Mouse (Mus musculus): Measurements from ENCODE around the gene Hyal3.
A peak's percentile ranks its signal among the peaks of the same experiment; 100 is the strongest.

Gene Hyal3

DNA sequence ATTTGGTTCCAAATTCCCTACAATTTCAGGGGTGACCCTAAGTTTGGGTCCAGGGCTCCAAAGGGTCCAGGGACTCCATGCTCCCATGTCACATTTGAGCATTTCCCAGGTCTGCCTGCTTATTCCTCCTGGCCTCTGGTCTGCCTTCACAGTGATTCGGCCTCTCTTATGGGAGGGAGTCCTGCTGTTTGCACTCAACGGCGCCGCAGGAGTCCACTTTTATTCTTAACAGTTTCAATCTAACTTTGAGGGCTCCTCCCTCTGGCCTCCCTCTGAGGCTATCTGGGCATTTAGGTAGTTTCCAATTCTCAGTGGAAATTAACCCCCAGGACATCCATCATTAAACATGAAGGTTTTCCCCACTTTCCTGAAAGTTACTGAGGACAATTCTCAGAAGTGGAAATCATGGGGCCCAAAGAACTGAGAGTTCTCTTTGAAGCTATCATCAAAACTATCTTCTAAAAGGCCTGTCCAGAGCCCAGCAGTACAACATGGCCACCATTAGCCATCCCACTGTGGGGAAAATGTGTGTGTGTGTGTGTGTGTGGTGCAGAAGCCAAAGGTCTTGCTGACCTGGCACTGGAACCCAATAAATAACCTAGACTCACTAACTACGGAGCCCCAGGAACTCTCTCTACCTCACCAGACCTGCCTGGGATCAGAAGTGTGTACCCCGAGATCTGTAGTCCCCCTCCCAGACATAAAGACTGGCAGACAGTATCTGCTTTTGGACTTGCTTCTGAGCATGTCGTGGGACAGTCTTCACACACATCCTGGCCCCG lies 13.9 kb downstream of the Hyal3 start:
- no peak for DNase-seq (ENCODE audit: low read depth, low spot score)

DNA sequence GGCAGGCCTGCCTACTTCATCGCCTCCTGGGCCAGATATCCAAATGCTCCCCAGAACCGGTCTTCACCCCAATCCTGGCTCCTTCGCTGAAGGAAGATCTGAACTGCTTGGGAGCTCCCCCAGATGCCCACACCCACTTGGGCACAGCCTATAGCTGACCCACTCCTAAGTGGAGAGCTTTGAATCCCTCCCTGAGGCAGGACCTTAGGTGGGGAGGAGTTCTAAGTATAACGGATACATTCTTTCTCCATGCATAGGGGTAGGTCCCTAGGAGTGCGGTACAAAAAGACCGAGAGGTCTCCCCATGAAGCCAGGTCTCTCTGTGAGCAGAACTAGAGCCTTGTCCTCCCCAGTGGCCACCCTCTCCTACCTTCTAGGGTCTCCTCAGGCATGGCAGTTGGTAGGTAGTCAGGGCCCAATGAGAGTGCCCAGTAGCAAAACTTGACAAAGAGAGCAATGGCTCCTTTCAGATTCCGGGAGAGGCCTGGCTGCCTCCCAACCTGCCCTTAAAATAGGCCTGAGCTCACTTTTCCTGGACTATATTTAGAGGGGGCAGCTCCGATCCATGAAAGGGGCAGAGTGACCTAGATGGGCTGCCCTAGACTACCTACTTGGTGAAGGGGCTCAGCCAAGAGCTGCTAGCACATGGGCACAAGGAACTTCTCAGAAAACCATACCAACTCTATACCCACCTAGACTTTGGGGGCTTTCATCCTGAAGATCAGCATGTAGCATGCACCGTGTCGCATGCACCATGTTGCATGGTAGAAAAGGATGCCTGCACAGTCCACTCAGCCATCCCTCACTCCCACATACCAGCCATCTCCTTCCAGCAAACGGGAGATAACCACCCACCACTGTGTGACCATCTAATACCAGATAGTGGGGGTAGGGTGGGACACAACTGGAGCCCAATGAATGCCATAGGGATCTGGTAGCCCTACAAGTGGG lies 16.3 kb downstream of the Hyal3 start:
- DNase-seq (ENCODE audit: low read depth, low spot score) = no peak

DNA sequence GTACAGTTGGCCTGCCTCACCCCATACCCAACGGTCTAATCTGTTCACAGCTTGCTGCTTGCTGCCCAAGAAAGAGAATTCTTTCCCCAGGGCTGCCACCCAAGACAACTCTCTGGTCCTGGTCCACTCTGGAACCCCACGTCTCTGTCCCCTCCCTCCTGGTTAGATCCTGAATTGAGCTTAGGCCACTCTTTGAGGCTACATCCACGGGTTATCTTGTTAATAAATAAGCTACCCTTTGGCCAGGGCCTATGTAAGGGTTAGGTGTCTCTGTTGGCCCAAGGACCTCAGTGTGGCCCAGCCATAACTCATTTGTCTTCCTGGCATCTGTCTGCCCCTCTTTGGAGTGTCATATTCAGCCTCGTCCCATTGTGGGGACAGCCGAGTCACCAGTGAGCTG lies 17.8 kb downstream of the Hyal3 start:
- no peak for DNase-seq (ENCODE audit: low read depth, low spot score)

DNA sequence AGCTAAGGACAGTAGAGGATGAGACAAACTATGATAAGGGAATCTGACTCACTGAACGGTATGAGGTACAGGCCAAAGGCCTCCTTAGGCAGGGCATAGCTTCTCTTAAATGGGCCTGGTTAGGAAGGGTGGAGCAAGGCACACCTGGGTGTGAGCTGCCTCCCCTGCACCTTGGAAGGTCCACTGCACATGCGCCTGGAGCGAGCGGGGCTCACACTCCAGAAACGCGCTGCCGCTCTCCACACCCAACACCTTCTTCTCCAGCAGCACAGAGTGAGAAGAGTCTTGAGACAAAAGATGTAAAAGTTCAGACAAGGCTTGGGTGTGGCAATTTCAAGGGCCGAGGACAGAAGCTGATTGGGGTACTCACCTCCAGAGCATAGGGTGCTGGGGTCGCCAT lies 18.8 kb downstream of the Hyal3 start:
- no peak for DNase-seq (ENCODE audit: low read depth, low spot score)

DNA sequence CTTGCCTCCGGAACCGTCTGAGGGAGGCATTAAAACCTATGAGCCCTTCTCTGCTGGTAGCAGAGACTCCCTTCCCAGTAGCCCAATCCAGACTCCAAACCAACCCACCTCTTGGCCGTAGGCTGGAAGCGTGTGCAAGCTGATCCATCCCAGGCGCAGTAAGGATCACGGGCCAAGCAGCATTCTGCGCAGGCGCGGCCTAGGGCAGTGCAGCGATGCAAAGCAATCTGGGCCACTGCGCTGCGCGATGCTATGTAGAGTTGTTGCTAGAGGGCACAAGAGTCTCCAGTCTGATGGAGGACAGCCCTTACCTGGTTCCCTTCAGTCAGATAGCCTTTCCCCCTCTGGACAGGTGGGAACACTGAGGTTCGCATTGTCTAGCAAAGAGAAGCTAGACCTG lies 19.2 kb downstream of the Hyal3 start:
- DNase-seq (ENCODE audit: low read depth, low spot score) = no peak

DNA sequence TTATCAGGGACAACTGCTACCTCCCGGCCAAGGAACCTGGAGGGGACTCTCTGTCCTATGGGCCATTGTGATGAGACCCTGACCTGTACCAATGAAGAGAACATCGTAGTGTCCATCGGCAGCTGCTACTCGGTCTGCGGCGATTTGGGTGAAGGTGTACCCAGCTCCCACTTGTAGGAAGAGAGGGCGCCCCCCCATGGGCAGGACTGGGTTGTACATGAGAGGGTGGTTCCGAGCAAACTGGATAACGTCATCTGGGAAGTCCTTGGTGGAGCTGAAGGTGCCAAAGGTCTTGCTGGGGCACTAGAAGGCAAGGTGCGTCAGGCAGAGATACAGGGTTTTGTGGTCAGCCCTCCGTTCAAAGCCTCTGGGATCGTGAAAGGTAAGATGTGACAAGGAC lies 20.1 kb downstream of the Hyal3 start:
- DNase-seq (ENCODE audit: low read depth, low spot score) = no peak

DNA sequence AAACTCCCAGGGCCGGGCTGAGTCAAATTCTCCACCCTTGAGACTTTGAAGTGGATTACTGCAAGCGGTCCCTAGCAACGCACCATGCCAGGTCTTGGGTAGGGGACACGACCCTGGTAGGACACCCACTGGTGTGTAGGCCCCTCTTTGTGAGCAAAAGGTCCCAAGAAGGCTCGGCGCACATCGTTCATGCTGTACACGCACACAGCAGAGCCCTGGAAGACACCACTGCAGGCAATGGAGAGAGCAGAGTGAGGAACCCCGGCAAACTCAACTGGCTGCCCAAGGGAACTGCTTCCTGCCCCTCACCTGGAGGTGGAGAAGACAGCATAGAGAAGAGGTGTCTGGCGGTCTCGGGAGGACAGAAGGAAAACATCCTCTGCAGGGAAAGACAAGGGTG lies 20.7 kb downstream of the Hyal3 start:
- no peak for DNase-seq (ENCODE audit: low read depth, low spot score)

DNA sequence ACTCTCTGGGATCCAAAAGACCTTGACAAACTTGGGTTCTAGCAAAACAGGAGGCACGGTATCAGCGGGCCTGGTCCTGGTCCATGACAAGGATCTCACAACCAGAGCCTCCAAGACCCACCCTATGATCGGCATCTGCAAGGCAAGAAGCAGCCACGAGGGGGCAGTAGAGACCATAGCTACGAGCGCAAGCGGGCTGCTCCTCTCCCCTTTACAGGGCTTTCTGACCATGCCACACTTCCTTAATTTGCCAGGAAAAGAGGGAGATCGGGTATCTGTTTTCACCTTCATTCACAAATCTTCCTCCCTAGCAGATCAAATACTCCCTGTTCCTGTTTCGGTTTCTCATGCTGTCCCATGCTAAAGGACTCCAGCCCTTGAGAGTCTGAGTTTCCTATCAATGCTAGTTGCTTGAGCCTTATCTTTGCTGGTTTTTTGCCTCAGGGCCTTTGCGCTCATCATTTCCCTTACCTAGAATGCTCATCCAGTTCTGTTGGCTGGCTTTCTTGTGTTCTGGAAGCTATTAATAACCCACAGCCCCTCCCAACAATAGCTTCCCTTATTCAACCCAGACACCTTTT lies 21.5 kb downstream of the Hyal3 start:
- DNase-seq (ENCODE audit: low read depth, low spot score) = peak; percentile 81

DNA sequence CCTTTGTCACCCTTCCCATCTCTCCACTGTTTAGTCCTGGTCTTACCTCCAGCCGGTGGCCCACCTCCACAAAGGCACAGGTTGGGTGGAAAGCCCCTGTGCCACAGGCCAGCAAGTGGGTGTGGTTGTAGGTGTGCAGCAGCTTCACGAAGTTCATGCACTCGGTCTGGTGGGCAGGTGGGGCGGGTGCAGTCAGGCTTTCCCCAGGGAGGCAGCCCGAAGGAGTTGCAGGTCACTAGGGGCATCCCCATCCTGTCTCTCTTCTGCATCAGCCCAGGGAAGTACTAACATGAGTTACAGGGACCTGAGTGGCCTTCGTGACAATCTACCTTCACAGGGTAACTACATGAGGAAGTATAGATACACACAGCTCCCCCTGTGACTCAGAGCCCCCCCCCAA lies 22.6 kb downstream of the Hyal3 start:
- no peak for DNase-seq (ENCODE audit: low read depth, low spot score)

DNA sequence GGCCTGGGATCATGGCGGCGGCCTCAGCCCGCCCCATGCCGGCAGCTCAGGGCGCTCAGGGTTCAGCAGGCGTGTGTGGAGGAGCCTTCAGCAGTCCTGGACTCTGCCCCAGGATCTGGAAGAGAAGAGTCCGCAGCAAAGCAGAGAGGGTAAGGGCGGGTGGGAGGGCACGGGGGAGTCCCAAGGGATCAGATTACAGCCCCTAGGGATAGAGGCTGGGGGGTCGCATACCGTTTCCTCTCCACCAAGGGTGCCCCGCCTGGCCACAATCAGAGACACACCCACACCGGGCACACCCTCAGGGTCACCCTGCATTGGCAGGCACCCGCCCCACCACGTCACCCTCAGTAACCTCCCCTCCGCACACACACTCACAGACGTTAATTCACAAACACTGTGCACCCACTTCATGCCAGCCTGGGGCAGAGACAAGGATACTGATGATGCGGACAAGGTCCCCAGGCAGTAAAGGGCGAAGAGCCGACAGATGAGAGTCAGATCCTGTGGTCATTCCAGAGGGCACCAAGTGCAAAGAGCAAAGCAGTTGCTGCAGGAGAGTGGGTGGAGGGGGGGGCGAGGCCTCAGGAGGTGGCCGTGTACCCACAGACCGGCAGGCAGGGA lies 24.5 kb downstream of the Hyal3 start:
- no peak for DNase-seq (ENCODE audit: low read depth, low spot score)

DNA sequence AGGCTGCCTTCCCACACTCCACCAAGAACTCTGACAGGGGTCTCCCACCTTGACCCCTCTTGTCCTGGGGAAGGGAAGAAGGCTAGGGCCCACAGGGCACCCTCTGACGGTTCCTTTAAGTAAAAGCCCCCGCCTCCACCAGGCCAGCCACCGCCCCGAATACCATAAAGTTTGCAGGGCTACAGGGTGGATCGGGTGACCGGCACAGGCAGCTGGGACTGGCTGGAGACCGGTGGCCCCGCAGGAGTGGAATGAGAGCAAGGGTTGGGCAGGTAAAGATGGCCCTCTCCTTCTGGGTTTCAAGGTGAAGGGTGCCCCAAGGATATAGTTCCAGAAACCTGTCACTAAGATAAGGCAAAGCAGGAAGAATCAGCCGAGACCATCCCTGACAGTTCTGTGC lies 26.0 kb downstream of the Hyal3 start:
- no peak for DNase-seq (ENCODE audit: low read depth, low spot score)

DNA sequence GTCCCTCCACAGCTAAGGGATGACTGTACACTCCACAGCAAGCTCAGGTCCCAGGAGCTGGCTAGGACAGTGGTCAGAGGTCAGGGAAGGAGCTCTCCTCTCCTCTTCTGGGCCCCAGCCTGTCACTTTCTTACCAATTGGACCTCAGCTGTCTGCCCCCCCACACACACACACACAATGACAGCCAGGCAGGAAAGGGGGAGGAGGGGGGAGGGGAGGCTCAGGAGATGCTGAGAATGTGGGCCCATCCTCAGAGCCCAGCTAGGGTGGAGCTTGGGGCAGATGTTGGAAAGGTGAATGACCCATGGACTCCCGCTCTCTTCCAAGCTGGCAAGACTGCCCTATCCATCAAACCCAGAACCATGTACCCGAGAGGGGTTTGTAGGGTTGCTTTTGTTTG lies 26.4 kb downstream of the Hyal3 start:
- DNase-seq (ENCODE audit: low read depth, low spot score) = no peak

DNA sequence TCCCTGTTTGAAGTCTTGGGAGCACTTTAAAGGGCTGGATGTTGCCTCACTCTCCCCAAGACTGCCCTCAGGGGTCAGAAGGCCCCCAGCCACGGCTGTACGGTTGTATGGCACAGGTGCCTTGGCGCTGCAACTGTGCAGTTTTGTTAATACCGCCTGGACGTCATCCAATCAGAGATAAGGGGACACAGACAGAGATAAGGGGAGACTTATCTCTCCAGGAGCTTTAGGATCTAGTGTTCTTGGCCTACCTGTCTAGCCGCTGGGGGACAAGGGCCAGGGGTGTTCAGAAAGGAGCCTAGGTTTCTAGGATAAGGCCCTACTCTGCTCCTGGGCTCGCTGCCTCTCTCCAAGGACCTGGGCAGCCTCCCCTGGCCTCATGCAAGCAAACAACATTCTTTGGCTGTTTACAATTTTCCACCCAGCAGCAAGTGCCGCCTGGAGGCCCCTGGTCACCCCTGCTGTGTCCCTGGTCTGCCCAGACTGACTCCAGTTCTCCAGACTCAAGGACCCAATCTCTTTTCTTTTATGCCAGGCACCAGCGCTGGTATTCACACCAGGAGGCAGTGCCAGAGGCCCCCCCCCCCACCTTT lies 27.1 kb downstream of the Hyal3 start:
- no peak for DNase-seq (ENCODE audit: low read depth, low spot score)

DNA sequence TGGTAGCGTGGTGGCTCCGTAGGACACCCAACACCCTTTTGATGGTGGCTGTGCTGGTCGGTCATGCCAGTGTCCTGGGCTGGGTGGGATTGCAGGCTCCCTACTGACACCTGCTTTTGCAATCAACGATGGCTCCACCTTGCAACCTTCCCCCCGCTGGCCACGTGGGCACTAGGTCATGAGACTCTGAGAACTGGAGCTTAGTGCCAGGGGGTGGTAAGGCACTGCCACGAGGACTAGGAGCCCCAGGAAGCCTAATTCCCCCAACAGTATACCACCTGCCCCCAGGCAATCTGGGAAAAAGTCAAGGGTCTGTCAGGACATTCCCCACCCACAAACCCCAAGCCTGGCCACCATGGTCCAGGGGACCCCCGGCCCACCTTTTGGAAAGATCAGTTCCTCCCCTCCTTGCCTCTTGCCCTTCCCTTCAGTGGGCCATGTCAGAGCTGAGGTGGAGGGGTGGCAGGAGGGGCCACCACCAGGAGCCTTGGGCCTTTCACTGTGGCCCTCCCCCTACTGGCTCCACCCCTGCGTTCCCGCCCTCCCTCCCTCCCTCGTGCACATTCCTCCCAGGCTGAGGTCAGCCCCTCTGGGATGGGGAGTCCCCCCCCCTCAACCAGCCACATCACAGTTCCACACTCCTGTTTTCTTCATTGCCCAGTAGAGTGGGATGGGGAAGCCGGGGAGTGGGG lies 28.3 kb downstream of the Hyal3 start, which contains the start of gene Sema3b:
Gene Sema3b, minus strand, starts transcription at position 489 of the 692 bp plus-strand sequence.
- DNase-seq (ENCODE audit: low read depth, low spot score) = no peak

DNA sequence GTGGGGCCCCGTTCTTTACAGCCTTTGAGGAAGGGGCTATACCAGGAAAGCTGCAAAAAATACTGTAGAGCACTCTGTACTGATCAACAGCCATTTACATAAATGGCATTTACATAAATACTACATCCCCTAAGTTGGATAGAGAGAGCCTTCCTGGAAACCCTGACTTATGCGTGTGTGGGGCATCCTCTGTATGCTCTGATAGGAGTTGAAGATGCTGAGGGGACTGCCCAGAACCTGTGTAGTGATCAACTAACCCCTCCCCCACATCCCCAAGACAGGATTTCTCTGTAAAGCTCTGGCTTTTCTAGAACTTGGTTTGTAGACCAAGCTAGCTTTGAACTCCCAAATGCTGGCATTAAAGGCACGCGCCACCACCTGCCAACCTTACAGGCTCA lies 28.8 kb downstream of the Hyal3 start:
- DNase-seq (ENCODE audit: low read depth, low spot score) = no peak

DNA sequence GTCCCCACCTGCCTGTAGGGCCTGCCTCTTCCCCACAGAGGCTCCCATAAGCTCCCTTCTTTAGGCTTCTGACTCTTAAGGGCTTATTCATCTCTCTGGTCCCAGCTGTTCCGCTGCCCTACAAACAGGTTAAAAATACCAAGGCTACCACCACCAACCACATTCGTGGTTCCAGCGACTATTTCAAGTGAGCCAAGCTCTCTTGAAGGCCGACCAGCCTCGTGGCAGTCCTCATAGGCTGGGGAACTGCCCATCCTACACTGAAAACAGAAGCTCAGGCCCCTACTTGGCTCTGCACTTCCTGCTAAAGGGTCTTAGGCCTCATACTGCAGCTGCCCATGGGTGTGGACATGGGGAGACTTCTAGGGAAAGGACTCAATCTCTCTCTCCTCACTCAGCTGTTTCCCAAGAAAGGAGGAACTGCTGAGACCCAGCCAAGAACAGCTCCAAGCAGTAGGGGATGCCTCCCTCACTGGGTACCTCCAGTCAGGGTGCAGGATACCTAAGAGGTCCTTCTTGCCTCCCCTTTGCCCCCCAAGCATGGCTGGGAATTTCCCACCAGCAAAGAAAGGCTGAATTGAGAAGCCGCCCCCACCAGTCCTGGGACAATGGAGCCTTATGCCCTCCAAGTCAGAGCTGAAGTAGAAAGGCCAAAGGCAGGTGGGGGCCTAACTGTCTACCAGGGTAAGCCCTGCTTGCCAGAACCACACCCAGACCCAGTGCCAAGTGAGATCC lies 31.0 kb downstream of the Hyal3 start:
- no peak for DNase-seq (ENCODE audit: low read depth, low spot score)

DNA sequence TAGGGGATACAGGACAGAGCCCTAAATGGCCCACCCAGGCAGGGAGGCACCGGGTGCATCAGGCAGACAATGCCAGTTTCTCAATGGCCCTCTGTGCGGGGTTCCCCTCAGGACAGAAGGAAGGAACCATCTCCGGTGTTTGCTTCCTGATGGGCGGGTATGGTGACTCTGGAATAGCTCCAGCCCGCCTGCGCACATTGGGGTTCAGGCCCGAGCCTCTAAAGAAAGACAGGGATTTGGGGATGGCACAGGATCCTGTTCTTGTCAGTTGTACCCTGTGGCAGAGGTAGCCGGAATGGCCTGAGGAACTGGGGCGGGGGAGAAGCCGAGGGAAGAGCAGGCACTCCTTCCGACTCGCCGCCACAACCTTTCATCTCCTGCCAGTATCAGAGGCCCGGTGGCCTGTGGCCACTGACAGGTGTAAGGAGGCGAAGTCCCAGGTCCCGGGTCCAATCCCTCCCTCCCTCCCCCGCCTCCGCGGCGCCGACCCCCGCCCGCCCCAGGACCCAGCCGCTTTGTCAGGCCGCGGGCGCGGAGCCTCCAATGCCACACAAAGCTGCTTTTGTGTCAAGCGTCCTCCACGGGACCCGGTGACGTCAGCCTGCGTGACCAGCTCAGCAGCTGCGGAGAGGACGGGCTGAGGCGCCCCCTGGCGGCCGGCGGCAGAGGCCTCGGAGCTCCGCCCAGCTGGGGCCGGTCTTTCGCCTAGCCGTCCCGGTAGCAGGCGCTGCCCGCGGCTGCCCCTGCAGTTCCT lies 31.8 kb downstream of the Hyal3 start:
- peak; percentile 96 for DNase-seq (ENCODE audit: low read depth, low spot score)

DNA sequence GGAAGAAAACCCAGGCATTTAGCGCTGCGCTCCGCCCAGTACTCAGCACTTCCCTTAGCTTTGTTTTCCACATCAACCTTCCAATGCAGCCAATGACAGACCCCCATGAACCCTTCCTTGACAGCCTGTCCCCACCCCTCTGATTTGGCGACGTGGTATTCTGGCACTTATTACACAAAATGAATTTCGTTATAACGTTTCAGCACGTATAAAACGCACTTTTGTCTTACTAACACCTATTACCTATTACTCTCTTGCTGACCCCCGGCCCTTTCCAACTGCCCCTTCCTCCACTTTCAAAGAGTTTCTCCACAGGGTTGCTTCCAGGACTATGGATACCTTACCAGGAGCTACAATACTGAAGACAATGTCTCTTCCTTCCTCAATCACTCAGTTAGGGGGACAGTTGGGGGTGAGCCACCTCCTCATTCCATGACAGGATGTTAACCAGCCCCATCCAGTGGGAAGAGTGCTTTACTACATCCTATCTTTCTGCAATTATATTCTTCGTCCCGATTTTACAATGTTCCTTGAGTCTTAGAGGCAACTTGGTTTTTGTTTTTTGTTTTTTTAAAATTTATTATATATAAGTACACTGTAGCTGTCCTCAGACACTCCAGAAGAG lies 32.4 kb downstream of the Hyal3 start:
- DNase-seq (ENCODE audit: low read depth, low spot score) = no peak

DNA sequence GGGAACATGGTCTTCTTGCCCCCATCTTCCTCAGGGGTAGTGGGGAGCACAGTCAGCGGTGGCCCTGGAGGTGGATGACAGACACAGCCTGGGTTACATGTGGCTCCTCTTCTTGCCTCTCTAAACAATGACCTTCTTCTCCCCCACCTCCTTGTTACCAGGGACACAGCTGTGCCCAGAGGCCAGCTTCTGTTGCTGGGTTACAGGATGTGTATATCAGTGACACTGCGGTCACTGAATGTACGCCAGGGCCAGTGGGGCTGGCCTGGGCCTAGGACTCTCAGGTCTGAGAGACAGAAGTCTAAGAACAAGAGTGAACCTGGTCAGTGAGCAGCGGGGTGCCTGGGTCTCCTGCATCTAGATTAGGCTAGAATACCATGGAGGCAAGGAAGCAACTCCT lies 34.4 kb downstream of the Hyal3 start:
- no peak for DNase-seq (ENCODE audit: low read depth, low spot score)
